Mouse (Mus musculus) liver, postnatal 0 days (tissue): ENCODE measurements around the gene Cttnbp2nl. TPM values are rescaled to one million over a fixed set of nuclear protein-coding genes. Genes with fewer than 3 reads are reported as not detected.

Experiments
- ATAC-seq: fragments of 200-750 bp; cut with Nextera tagmentation; 2 replicates; pipeline ENCODE4 v1.8.0; 2017; ENCODE audit warnings: mild to moderate bottlenecking, moderate library complexity
- DNase-seq: peaks from one replicate; pipeline ENCODE4 v3.0.0-alpha.2; 2016
- H3K27ac ChIP-seq: fragments of 300-500 bp; sonication (generic); 2 replicates; pipeline ENCODE4 v1.5.1; 2014; ENCODE audit warnings: antibody characterized with exemption, moderate library complexity, mild to moderate bottlenecking, low read depth
- H3K27me3 ChIP-seq: fragments of 300-500 bp; sonication (generic); 2 replicates; pipeline ENCODE4 v1.6.1; 2014; ENCODE audit warnings: low read length, control low read depth, mixed read lengths; ENCODE audit not compliant: insufficient read depth
- H3K36me3 ChIP-seq: fragments of 300-500 bp; sonication (generic); replicated peaks from 2 replicates; pipeline ENCODE4 v1.6.1; 2014; ENCODE audit warnings: mild to moderate bottlenecking, control low read depth, low read length, moderate library complexity, mixed read lengths; ENCODE audit not compliant: insufficient read depth
- H3K4me1 ChIP-seq: fragments of 300-500 bp; sonication (generic); 2 replicates; pipeline ENCODE4 v1.6.1; 2014; ENCODE audit warnings: antibody characterized with exemption, mild to moderate bottlenecking, control low read depth; ENCODE audit not compliant: insufficient read depth
- H3K4me2 ChIP-seq: fragments of 300-500 bp; sonication (generic); 2 replicates; pipeline ENCODE4 v1.6.1; 2014; ENCODE audit warnings: low read depth, mild to moderate bottlenecking, low read length, moderate library complexity, mixed read lengths
- H3K4me3 ChIP-seq: fragments of 300-500 bp; sonication (generic); 2 replicates; pipeline ENCODE4 v1.5.1; 2014; ENCODE audit warnings: low read depth, low read length
- H3K9ac ChIP-seq: fragments of 300-500 bp; sonication (generic); replicated peaks from 2 replicates; pipeline ENCODE4 v1.6.1; 2014; ENCODE audit warnings: mild to moderate bottlenecking, moderate library complexity
- H3K9me3 ChIP-seq: fragments of 300-500 bp; sonication (generic); 2 replicates; pipeline ENCODE4 v1.6.1; 2016; ENCODE audit warnings: mild to moderate bottlenecking, control low read depth, low read length, mixed read lengths
- CTCF ChIP-seq: sonication (generic); IDR thresholded peaks from 2 replicates; pipeline ENCODE4 v1.5.1; 2016; ENCODE audit warnings: antibody characterized with exemption, low read depth
- EP300 ChIP-seq: IDR thresholded peaks from 2 replicates; pipeline ENCODE4 v1.6.1; 2016; ENCODE audit warnings: antibody characterized with exemption, low read depth, mild to moderate bottlenecking
- WGBS: fragments of 180-500 bp; shearing (Covaris S2); extraction: QIAGEN DNeasy Blood & Tissue Kit; methylation state at CpG from one replicate; pipeline ENCODE4 v1.1.7; 2014; ENCODE audit not compliant: insufficient replicate concordance; 5-methylcytosine and 5-hydroxymethylcytosine counted together
- polyA plus RNA-seq: library from polyadenylated mRNA; unstranded; fragments of >200 nt; fragmentation: Nextera tagmentation; extraction: Ambion mirVana; gene quantifications from 2 replicates; pipeline ENCODE4 v1.2.1, GENCODE M21; 2015

Gene Cttnbp2nl
- polyA plus RNA-seq, 1 experiment from 2014 or later = 4.2 TPM

- Histone ChIP-seq H3K27ac (no peak overlapping the region), H3K4me1 (no peaks in the 10 kb centered on the region; the same call in 1 of the 2 replicates), H3K9ac (no peak overlapping the region), H3K4me2 (no peak overlapping the region), H3K9me3 (no peaks in the 10 kb centered on the region), H3K36me3 (peaks cover 10% of the 10 kb centered on the region; the same call in 1 of the 2 replicates), H3K27me3 (no peaks in the 10 kb centered on the region), H3K4me3 (no peak overlapping the region)
- DNase-seq (no peak), ATAC-seq (no peak)
- 78% methylated on average over 20 of the region's 20 CpGs for WGBS
- no peak for TF ChIP-seq EP300
- no peak for TF ChIP-seq CTCF
These were observed 47.3 kb downstream of the Cttnbp2nl start for GRCm38 (mm10) chr3:105005561-105006065.

GRCm38 (mm10) chr3:105005011-105005410 lies 47.9 kb downstream of the Cttnbp2nl start:
- H3K4me3 ChIP-seq = no peak overlapping the region
- no peak overlapping the region for H3K9ac ChIP-seq
- WGBS = 85% methylated on average over 10 of the region's 10 CpGs
- no peak for ATAC-seq
- no peak overlapping the region for H3K27ac ChIP-seq
- no peaks in the 10 kb centered on the region for H3K27me3 ChIP-seq
- DNase-seq = no peak
- H3K4me1 ChIP-seq = no peaks in the 10 kb centered on the region; the same call in 1 of the 2 replicates
- H3K9me3 ChIP-seq = no peaks in the 10 kb centered on the region
- no peak for TF ChIP-seq EP300
- TF ChIP-seq CTCF = no peak
- H3K36me3 ChIP-seq = peaks cover 10% of the 10 kb centered on the region; the same call in 1 of the 2 replicates
- no peak overlapping the region for H3K4me2 ChIP-seq

- H3K36me3 ChIP-seq = peaks cover 10% of the 10 kb centered on the region; the same call in 1 of the 2 replicates
- H3K9ac ChIP-seq = no peak overlapping the region
- H3K27me3 ChIP-seq = no peaks in the 10 kb centered on the region
- 85% methylated on average over 14 of the region's 14 CpGs for WGBS
- H3K27ac ChIP-seq = no peak overlapping the region
- no peak for TF ChIP-seq EP300
- TF ChIP-seq CTCF = no peak
- no peak overlapping the region for H3K4me2 ChIP-seq
- no peaks in the 10 kb centered on the region; the same call in 1 of the 2 replicates for H3K4me1 ChIP-seq
- DNase-seq (no peak), ATAC-seq (no peak)
- H3K9me3 ChIP-seq = no peaks in the 10 kb centered on the region
- no peak overlapping the region for H3K4me3 ChIP-seq
These were observed 48.9 kb downstream of the Cttnbp2nl start for GRCm38 (mm10) chr3:105003960-105004463.

GRCm38 (mm10) chr3:105001374-105001773 lies 51.6 kb downstream of the Cttnbp2nl start:
- 12% methylated on average over 6 of the region's 6 CpGs for whole genome bisulfite sequencing
- H3K27ac ChIP-seq = no peak overlapping the region
- DNase-seq = no peak
- no peaks in the 10 kb centered on the region for H3K4me1 ChIP-seq
- no peak overlapping the region for H3K4me3 ChIP-seq
- TF ChIP-seq EP300 (no peak), CTCF (no peak)
- peaks cover 7% of the 10 kb centered on the region; the same call in 1 of the 2 replicates for H3K36me3 ChIP-seq
- H3K9me3 ChIP-seq = no peaks in the 10 kb centered on the region
- H3K27me3 ChIP-seq = no peaks in the 10 kb centered on the region
- no peak overlapping the region for H3K4me2 ChIP-seq
- no peak overlapping the region for H3K9ac ChIP-seq
- no peak for ATAC-seq

DNA sequence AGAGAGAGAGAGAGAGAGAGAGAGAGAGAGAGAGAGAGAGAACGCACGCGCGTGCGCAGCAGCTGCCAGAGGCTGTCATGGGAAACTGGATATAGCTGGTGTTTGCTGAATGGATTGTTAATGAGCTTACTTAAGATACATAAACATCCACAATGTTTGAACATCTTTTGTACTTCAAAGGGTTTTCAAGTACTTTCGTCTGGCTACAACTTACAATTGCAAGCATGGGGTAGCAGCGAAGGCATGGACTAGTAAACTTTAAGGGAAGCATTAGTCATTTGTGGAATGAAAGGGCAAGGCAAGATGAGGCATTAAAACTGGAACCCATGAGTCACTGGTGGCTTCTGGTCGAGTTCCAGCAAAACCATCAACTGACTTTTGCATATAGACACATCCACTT lies 52.4 kb downstream of the Cttnbp2nl start:
- Histone ChIP-seq H3K4me1 (no peaks in the 10 kb centered on the region), H3K9ac (no peak overlapping the region), H3K27me3 (no peaks in the 10 kb centered on the region), H3K4me3 (no peak overlapping the region), H3K4me2 (no peak overlapping the region), H3K36me3 (peaks cover 3% of the 10 kb centered on the region; the same call in 1 of the 2 replicates), H3K27ac (no peak overlapping the region), H3K9me3 (no peaks in the 10 kb centered on the region)
- ATAC-seq (no peak), DNase-seq (no peak)
- WGBS = 68% methylated on average over 8 of the region's 8 CpGs
- TF ChIP-seq EP300 = no peak
- TF ChIP-seq CTCF = no peak

GRCm38 (mm10) chr3:104997563-104997962 lies 55.4 kb downstream of the Cttnbp2nl start:
- no peak overlapping the region for H3K27ac ChIP-seq
- 42% methylated on average over 6 of the region's 6 CpGs for WGBS
- DNase-seq = no peak

More at GRCm38 (mm10) chr3:104997563-104997962, 55.4 kb downstream of the Cttnbp2nl start:
- no peaks in the 10 kb centered on the region for H3K9me3 ChIP-seq
- H3K4me2 ChIP-seq = no peak overlapping the region
- TF ChIP-seq CTCF (no peak), EP300 (no peak)
- no peaks in the 10 kb centered on the region for H3K36me3 ChIP-seq
- no peak for ATAC-seq
- H3K9ac ChIP-seq = no peak overlapping the region
- no peak overlapping the region for H3K4me3 ChIP-seq
- no peaks in the 10 kb centered on the region for H3K4me1 ChIP-seq
- no peaks in the 10 kb centered on the region for H3K27me3 ChIP-seq
